Mouse (Mus musculus) heart, embryonic 16.5 days (tissue): ENCODE results near the gene Nfix. TPM values are rescaled to one million over a fixed set of nuclear protein-coding genes. Genes with fewer than 3 reads are reported as not detected.

Source experiments
- ATAC-seq: fragments of 200-750 bp; cut with Nextera tagmentation; replicated peaks from 2 replicates; pipeline ENCODE4 v1.8.0; 2017; ENCODE audit warnings: moderate number of reproducible peaks; ENCODE audit not compliant: insufficient read depth, low FRiP score; ENCODE audit errors: extremely low read depth
- H3K27ac ChIP-seq: fragments of 300-500 bp; sonication (generic); 2 replicates; pipeline ENCODE4 v1.5.1; 2014; ENCODE audit warnings: mild to moderate bottlenecking, low read length, control low read depth, moderate library complexity
- H3K27me3 ChIP-seq: fragments of 300-500 bp; sonication (generic); 2 replicates; pipeline ENCODE4 v1.6.1; 2014; ENCODE audit warnings: low read length, mixed read lengths; ENCODE audit not compliant: control insufficient read depth, insufficient read depth
- H3K36me3 ChIP-seq: fragments of 300-500 bp; sonication (generic); 2 replicates; pipeline ENCODE4 v1.6.1; 2014; ENCODE audit not compliant: control insufficient read depth, insufficient read depth
- H3K4me1 ChIP-seq: fragments of 300-500 bp; sonication (generic); 2 replicates; pipeline ENCODE4 v1.6.1; 2014; ENCODE audit warnings: low read length, mixed read lengths; ENCODE audit not compliant: control insufficient read depth, insufficient read depth
- H3K4me2 ChIP-seq: fragments of 300-500 bp; sonication (generic); 2 replicates; pipeline ENCODE4 v1.6.1; 2014; ENCODE audit warnings: low read depth, mild to moderate bottlenecking, control low read depth, low read length
- H3K4me3 ChIP-seq: fragments of 300-500 bp; sonication (generic); 2 replicates; pipeline ENCODE4 v1.5.1; 2014; ENCODE audit warnings: mild to moderate bottlenecking, control low read depth, low read length
- H3K9ac ChIP-seq: fragments of 300-500 bp; sonication (generic); 2 replicates; pipeline ENCODE4 v1.6.1; 2014; ENCODE audit warnings: low read length, control low read depth
- H3K9me3 ChIP-seq: fragments of 300-500 bp; sonication (generic); replicated peaks from 2 replicates; pipeline ENCODE4 v1.6.1; 2016; ENCODE audit warnings: low read length; ENCODE audit not compliant: control insufficient read depth
- WGBS: fragments of 180-500 bp; shearing (Covaris S2); extraction: QIAGEN DNeasy Blood & Tissue Kit; methylation state at CpG from one replicate; pipeline ENCODE4 v1.1.7; 2014; 5-methylcytosine and 5-hydroxymethylcytosine counted together
- polyA plus RNA-seq: library from polyadenylated mRNA; unstranded; fragments of >200 nt; fragmentation: Nextera tagmentation; extraction: Ambion mirVana; gene quantifications from 2 replicates; pipeline ENCODE4 v1.2.1, GENCODE M21; 2015

Nfix gene
- polyA plus RNA-seq, 1 experiment from 2014 or later = 12.7 TPM

DNA sequence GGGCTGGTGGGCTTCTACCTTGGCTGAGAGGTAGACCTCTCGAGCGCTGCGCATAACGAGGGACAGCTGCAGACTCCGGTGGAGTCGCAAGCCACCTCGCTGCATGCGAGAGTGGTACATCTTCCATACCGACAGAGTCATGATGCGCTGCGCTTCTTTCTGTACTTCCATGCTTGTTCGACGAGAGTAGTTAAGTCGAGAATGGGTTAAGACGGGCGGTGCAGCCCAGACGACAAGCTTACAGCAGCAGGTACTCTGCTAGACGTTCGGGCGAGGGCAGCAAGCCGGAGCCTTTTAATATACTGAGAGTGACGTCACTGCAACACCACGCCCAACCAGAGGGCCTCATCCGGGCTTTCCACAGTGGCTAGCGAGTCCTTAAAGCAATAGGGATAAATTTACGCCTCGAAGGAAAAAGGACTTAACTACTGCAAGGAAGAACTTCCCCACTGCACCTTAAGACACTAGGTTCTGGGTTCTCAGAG lies 137.5 kb downstream of the Nfix start, which contains the start of gene Ier2:
TSS of gene Ier2 (minus strand) at position 272 of the 485 bp plus-strand sequence.
- H3K4me2 ChIP-seq = peak within 1 kb of the TSS; percentile 86
- H3K27ac ChIP-seq = peak within 1 kb of the TSS; percentile 90
- no peaks in the 10 kb centered on the region for H3K9me3 ChIP-seq
- WGBS = 0% methylated on average over 27 of the region's 27 CpGs
- H3K4me1 ChIP-seq = peaks cover 30% of the 10 kb centered on the region
- H3K36me3 ChIP-seq = no peaks in the 10 kb centered on the region
- H3K27me3 ChIP-seq = no peaks in the 10 kb centered on the region
- H3K9ac ChIP-seq = peak within 1 kb of the TSS; percentile 89
- peak within 1 kb of the TSS; percentile 76 for H3K4me3 ChIP-seq
- ATAC-seq = peak; percentile 76

- peak overlapping the region; percentile 86 for H3K4me2 ChIP-seq
- peak overlapping the region; percentile 76 for H3K4me3 ChIP-seq
- H3K9me3 ChIP-seq = no peaks in the 10 kb centered on the region
- peaks cover 35% of the 10 kb centered on the region for H3K4me1 ChIP-seq
- H3K36me3 ChIP-seq = no peaks in the 10 kb centered on the region
- ATAC-seq = 0 out of 2 replicates have a peak, but pooled peaks have one; percentile 3
- peak overlapping the region; percentile 90 for H3K27ac ChIP-seq
- no peaks in the 10 kb centered on the region for H3K27me3 ChIP-seq
- peak overlapping the region; percentile 89 for H3K9ac ChIP-seq
- under 1% methylated on average over 61 of the region's 61 CpGs for WGBS
Observed at GRCm38 (mm10) chr8:84661961-84662571, 138.1 kb downstream of the Nfix start.

- Histone ChIP-seq H3K27ac (peak overlapping the region; percentile 90), H3K4me2 (peak overlapping the region; percentile 86), H3K27me3 (no peaks in the 10 kb centered on the region), H3K36me3 (no peaks in the 10 kb centered on the region), H3K9me3 (no peaks in the 10 kb centered on the region), H3K4me3 (peak overlapping the region; percentile 76), H3K4me1 (peaks cover 41% of the 10 kb centered on the region), H3K9ac (peak overlapping the region; percentile 89)
- 0% methylated on average over 24 of the region's 24 CpGs for WGBS
- peak; percentile 20; the same call in 1 of the 2 replicates for ATAC-seq
Observed at GRCm38 (mm10) chr8:84661458-84661871, 138.7 kb downstream of the Nfix start.

- peak overlapping the region; percentile 90 for H3K27ac ChIP-seq
- peak overlapping the region; percentile 76 for H3K4me3 ChIP-seq
- peak overlapping the region; percentile 86 for H3K4me2 ChIP-seq
- H3K36me3 ChIP-seq = no peaks in the 10 kb centered on the region
- H3K9me3 ChIP-seq = no peaks in the 10 kb centered on the region
- ATAC-seq = no peak
- H3K4me1 ChIP-seq = peaks cover 44% of the 10 kb centered on the region
- no peaks in the 10 kb centered on the region for H3K27me3 ChIP-seq
- 2% methylated on average over 20 of the region's 20 CpGs for WGBS
- peak overlapping the region; percentile 89 for H3K9ac ChIP-seq
Observed at GRCm38 (mm10) chr8:84660819-84661457, 139.2 kb downstream of the Nfix start.

DNA sequence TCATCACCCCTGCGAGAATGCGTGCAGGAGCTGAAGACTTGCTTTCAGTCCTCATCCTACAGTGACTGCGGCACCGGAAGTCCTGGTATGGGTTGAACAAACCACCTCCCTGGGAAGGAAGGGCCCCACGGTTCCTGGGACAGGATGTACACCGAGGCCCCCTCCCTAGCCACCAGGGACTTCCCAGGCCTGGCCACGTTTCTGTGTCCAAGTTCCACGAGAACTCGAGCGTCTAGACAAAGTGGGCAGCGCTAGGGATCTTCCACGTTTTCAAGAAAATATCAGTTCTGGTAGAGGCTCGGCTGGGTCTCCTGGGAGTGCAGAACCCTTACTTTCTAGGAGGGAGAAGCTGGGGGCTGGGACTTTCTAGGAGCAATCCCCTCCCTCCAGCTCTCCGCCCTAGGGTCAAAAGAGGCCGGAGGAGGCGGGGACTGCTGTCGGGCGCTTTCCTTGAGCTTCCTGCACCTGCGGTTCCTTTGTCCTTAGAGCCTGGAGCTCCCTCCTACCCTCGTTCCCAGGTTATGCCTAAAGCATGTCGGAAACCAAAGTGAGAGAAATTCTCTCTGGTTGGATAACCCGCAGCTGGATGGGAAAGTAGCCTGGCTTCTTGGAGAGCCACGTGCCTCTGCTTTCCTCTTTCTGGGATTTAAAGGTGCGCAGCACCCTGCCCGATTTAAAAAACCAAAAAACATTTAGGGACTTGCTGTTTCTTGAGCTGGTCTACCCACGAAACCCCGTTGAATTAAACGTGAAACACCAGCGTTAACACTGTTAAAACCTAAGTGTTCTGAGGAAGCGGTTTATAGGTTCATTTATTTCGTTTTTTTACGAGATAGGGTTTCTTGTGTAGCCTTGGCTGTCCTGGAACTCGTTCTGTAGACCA lies 140.0 kb downstream of the Nfix start:
- H3K9ac ChIP-seq = peak overlapping the region; percentile 89
- H3K4me1 ChIP-seq = peaks cover 43% of the 10 kb centered on the region
- H3K27ac ChIP-seq = peak overlapping the region; percentile 90
- H3K9me3 ChIP-seq = no peaks in the 10 kb centered on the region
- peak overlapping the region; percentile 76 for H3K4me3 ChIP-seq
- H3K4me2 ChIP-seq = peak overlapping the region; percentile 86
- no peak for ATAC-seq
- 3% methylated on average over 33 of the region's 33 CpGs for WGBS
- H3K36me3 ChIP-seq = no peaks in the 10 kb centered on the region
- H3K27me3 ChIP-seq = no peaks in the 10 kb centered on the region

DNA sequence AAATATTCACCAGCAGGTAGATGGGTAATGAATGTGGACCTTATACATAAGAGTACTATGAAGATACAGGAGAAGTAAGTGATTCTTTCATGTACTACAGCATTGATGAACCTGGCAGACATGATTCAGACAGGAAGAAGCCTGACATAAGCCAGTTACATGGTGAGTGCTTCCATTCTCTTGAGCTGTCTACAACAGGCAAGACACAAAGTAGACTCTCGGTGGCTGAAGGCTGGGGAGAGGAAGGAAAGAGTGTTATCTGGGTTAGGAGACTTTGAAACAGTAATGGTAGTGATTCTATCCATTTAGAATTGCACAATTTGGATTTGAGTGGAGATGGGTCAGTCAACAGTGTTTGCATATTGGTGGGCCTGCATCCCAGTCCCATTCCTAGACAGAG lies 141.2 kb downstream of the Nfix start:
- Histone ChIP-seq H3K9me3 (no peaks in the 10 kb centered on the region), H3K4me2 (no peak overlapping the region), H3K9ac (no peak overlapping the region), H3K36me3 (no peaks in the 10 kb centered on the region), H3K27me3 (no peaks in the 10 kb centered on the region), H3K4me3 (no peak overlapping the region), H3K4me1 (peaks cover 47% of the 10 kb centered on the region), H3K27ac (peak overlapping the region; percentile 90)
- 40% methylated on average over 1 of the region's 1 CpGs for WGBS
- ATAC-seq = no peak

DNA sequence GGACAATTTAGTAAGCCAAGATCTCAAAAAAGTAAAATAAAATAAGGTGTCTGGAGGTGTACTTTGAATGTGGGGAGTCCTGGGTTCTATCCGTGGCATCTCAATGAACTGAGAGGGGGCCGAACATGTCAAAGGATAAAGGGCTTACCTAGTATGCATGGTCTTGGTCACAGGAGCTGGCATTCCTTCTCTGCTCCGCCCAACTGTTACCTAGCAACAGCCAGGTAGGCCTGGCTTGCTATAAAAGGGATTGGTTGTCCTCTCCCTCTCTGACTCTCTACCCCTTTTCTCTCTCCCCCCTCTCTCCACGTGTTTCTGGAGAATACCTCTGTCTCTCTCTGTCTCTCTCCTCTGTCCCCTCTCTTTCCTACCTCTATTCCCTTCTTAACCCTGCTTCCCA lies 142.5 kb downstream of the Nfix start:
- WGBS = 62% methylated on average over 4 of the region's 4 CpGs
- Histone ChIP-seq H3K27ac (peak overlapping the region; percentile 92), H3K9me3 (no peaks in the 10 kb centered on the region), H3K4me1 (peaks cover 45% of the 10 kb centered on the region), H3K9ac (no peak overlapping the region; the same call in 1 of the 2 replicates), H3K4me3 (no peak overlapping the region), H3K4me2 (no peak overlapping the region), H3K27me3 (no peaks in the 10 kb centered on the region), H3K36me3 (no peaks in the 10 kb centered on the region)
- no peak for ATAC-seq

- H3K27me3 ChIP-seq = no peaks in the 10 kb centered on the region
- no peak overlapping the region for H3K4me3 ChIP-seq
- peak overlapping the region; percentile 75 for H3K4me2 ChIP-seq
- H3K4me1 ChIP-seq = peaks cover 45% of the 10 kb centered on the region
- H3K36me3 ChIP-seq = no peaks in the 10 kb centered on the region
- ATAC-seq = no peak
- H3K27ac ChIP-seq = peak overlapping the region; percentile 92
- no peaks in the 10 kb centered on the region for H3K9me3 ChIP-seq
- H3K9ac ChIP-seq = no peak overlapping the region; the same call in 1 of the 2 replicates
Observed at GRCm38 (mm10) chr8:84657203-84657602, 142.9 kb downstream of the Nfix start.
